Mouse (Mus musculus): Measurements from ENCODE around the gene Iqcg.
"Not testable (repeated sequence)": the region's sequence is repeated elsewhere in the genome, so short reads cannot be mapped to it uniquely, and the experiment has no call there.

Gene Iqcg

DNA sequence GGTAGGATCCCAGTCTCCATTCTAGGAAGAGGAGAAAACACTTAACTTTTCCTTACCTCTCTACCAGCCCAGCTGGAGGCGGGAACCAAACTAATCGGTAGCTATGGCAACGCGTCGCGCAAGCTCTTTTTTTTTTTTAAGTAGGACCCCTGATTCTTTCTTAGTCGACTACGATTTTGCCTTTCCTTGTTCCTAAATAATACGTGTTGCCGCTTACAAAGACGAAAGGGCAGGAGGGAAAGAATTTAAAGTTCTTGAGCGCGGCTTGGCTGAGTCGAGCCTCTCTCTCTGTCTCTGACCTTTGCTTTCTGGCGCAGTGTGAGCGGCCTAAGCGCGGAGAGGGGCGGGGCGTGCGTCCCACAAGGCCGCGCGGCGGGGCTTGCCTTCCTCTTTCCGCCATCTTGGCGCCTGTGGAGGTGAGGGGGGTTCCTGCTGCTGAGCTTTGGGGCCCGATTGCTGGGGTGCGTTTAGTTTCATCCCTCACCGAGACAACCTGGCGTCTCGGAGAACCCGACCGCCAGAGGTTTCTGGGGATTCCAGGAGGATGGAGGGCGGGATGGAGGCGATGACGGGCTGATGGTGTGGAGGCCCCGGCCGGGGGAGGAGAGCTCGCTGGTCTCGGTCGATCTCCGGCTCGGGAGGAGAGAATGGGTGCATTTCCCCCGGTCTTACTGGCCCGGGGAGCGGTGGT, at the start of gene Iqcg, which contains the start of gene Rpl35a:
Gene Iqcg (minus strand): TSS at position 124 of the 691 bp plus-strand sequence.
Gene Rpl35a (plus strand): TSS at position 359 of the 691 bp plus-strand sequence.
- DNase-seq, result peak; percentile 97

- DNase-seq, result no peak
These were observed 29.6 kb upstream of the Iqcg start for GRCm38 (mm10) chr16:33085666-33086065.

DNA sequence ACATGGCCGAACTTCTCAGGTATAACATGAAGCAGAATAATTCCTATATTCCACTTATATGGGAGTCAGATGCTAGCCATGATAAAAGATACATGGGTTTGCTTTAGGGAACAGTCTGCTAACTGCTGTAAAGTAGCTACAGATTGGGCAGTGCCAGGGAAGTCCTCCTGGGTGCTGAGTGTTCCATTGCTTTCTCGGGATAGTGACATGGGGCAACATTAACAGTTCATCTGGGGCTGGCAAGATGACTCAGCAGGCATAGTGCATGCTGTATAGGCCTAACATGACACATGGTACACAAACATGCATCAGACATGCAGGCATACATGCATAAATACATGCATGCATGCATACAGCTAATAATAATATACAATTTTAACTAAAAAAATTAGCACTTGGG, 28.0 kb upstream of the Iqcg start:
- DNase-seq, result no peak

GRCm38 (mm10) chr16:33082951-33083350, 26.9 kb upstream of the Iqcg start:
- no peak for DNase-seq

DNA sequence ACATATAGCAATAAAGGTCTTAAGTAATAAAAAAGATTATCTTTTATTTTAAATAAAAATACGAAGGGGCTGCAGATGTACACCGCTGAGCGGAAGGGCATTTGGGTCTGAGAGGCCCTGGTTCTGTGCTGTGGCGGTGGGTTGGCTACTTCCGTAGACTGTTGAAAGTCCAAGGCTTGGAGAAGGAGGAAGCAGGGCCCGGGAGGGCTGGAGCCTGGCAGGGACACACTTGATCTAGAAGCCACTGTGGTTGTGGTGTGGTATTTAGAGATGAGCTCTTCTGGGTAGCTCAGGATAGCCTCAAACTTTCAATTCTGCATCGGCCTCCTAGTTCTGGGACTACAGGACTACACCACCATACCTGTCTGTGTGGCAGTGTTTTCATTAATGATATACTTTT, 24.0 kb upstream of the Iqcg start:
- DNase-seq, result no peak

DNA sequence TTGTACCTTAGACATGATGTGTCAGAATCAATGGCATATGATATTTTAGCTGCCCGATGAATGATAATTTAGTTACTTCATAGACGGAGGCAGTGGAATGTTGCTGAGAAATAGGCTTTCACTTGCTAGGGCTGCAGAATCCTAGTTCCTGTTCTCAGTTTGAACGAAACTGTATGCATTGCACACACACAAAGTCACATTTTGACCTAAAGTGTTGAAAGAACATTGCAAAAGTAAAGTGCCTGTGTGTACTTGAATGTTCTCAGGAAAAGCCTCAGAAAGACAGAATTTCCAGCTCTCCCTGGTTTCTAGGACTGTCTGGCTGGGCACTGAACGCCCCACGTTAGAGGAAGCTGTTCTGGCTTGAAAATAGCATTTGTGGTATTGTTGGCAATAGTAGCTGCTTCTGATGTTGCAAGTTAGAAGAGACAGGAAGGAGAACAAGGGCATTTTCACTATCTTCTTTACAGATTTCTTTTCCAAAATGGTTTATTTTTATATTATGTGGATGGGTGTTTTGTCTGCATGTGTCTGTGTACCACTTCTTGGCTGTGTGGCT, 21.1 kb upstream of the Iqcg start:
- DNase-seq, result no peak

DNA sequence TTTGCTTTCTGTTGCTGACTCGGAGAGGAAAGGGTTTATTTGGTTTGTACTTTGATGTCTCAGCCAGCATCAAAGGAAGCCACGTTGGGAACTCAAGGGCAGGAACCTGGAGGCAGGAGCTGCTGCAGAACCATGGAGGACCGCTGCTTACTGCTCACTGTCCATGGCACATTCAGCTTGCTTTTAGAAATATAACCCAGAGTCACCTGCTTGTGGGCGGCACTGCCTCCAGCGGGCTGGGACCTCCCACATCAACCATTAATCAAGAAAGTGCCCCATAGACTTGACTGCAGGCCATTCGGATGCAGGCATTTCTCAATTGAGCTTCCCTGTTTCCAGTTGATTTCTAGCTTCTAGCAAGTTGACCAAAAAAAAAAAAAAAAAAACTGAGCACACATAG, 20.1 kb upstream of the Iqcg start:
- no peak for DNase-seq

DNA sequence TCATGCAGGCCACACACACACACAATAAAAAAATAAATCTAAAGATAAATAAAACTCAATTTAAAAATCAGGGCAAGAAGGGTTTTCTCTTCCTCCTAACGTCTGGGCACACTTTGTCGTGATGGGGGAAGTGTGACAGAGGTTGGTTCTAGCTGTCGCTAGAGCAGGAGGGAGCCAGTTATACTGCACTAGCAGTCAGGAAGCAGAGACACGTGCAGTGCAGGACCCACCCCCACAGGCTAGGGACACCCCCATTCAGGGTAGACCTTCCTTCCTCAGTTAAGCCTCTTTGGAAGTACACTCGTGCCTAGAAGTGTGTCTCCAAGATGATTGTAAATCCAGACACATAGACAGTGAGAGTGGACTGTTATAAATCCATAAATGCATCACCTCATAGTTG, 18.9 kb upstream of the Iqcg start:
- no peak for DNase-seq

DNA sequence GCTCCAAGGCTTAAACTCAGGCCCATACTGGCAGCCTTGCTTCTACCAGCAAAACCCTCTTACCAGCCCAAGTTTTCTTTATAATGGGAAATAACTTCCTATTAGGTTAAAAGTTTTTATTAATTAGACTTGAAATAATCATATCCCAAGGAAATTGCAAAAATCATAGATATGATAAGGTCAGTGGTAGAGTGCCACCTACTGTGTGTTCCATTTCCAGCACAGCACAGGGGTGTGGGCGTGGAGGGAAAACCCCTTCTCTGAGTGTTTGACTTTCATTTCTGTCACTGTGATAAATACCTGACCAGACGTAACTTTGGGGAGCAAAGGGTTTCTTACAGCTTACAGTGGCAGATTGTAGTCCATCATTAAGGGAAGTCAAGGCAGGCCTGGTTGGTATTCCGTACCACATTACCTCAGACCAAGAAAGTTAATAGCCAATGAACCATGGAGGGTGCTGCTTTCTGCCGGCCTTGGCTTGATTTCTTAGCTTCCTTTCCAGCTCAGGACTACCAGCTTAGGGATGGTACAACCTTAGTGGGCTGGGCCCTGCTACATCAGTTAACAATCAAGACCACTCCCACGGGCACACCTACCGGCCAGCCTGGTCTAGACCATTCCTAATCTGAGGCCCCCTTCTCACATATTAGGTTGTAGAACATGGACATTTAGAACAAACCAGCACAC, 17.0 kb upstream of the Iqcg start:
- no peak for DNase-seq

DNA sequence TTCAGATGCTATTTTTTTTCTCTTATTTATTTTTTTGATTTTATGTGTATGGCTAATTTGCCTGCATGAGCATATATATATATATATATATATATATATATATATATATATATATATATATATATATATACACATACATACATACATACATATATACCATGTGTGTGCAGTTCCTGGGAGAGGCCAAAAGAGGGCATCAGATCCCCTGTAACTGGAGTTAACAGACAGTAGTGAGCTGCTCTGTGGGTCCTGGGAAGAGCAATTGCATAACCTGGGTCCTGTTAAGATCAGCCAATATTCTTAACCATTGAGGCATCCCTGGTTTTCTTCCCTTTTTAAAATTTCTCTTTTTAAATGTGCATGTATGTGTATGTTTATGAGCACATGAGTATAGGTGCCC, 14.9 kb upstream of the Iqcg start:
- DNase-seq, result no peak

GRCm38 (mm10) chr16:33064636-33065035, 8.6 kb upstream of the Iqcg start:
- no peak for DNase-seq

- DNase-seq, result no peak
These were observed 7.2 kb upstream of the Iqcg start for GRCm38 (mm10) chr16:33063267-33063666.

DNA sequence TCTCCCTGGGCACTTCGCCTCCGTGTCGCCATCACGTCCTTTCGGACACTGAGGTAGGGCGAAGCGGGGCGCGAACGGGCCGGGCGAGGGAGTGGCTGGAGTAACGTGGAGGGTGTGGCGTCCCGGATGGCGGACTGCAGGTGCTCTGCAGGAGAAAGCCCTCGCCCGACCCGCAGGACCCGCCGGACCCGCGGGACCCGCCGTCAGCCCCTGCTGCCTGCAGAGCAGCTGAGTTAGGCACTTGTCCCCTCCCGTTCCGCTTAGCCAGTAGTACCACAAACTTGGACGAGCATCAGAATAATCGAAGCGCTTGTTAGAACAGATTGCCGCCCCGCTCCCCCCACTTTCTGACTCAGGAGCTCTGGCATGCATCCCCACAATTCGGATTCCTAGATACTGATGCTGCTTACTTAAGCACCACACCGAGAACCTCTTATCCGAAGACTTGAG, 6.7 kb upstream of the Iqcg start:
- DNase-seq, result peak; percentile 57

DNA sequence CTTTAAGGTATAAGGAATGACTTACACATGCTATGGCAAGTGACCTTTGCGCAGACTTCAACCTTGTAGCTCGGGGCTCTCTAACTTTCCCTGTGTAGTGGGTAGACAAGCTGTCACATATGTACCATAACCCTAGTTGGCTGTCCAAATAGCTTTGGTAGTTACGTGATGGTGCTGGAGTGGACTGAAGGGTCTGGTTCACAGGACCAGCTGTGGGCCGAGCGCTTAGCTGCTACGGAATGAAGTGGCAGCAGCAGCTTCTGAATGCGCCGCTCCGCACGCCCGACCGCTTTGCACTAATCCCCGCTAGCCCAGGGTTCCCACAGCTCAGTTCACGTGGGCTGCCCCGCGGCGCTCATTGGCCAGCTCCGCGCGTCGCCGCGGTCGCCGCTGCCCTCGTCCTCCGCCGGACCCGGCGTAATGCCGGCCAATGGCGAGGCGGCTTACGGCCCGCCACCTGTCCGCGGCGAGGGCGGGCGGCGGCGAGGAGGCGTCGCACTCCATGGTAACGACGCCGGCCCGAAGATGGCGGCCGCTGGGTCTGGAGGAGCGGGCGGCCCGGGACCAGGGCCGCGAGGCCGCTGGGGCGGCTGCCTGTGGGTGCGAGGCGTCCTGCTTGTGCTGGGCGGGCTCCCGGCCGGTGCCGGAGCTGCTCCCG, 6.1 kb upstream of the Iqcg start, which contains the start of gene Lmln:
Gene Lmln (plus strand): TSS at position 498 of the 658 bp plus-strand sequence.
- peak; percentile 97 for DNase-seq

- DNase-seq, result peak; percentile 22
These were observed 5.4 kb upstream of the Iqcg start for GRCm38 (mm10) chr16:33061400-33061799.

- no peak for DNase-seq
These were observed 4.9 kb upstream of the Iqcg start for GRCm38 (mm10) chr16:33060926-33061325.

GRCm38 (mm10) chr16:33059471-33059870, 3.5 kb upstream of the Iqcg start:
- DNase-seq, result no peak

- not testable (repeated sequence) for DNase-seq
These were observed 2.6 kb upstream of the Iqcg start for GRCm38 (mm10) chr16:33058656-33059055.

DNA sequence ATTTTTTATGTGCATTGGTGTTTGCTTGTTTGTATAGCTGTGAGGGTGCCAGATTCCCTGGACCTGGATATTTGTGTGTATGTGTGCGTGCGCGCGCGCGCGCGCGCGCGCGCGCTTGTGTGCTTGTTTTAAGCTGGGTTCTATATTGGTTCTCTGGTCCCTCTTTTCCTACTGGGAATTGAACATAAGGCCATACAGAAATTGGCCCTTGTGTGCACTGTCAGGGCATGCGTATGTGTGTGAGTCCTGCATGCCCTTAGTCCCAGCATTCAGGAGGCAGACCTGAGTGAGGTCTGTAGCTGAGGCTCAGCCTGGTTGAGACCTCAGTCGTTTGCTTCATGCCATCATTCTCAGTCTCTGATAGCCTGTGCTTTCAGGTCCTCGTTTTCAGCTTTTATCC, 2.0 kb upstream of the Iqcg start:
- no peak for DNase-seq

- DNase-seq, result no peak
These were observed 768 bp upstream of the Iqcg start for GRCm38 (mm10) chr16:33056786-33057185.

- no peak for DNase-seq
These were observed 363 bp downstream of the Iqcg start for GRCm38 (mm10) chr16:33055655-33056054.

DNA sequence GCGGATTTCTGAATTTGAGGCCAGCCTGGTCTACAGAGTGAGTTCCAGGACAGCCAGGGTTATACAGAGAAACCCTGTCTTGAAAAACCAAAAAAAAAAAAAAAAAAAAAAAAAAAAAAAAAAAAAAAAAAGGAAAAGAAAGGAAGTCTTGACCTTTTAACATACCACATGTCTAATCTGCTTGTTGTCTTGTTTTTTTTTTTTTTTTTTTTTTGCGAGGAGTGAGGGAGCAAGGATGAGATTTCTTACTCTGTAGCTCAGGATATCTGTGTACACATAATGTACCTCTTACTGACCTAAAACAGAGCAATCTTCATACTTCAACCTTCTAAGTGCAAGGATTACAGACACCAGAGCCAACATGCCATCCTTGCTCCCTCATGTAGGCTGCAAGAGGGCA, 1.1 kb downstream of the Iqcg start:
- not testable (repeated sequence) for DNase-seq

DNA sequence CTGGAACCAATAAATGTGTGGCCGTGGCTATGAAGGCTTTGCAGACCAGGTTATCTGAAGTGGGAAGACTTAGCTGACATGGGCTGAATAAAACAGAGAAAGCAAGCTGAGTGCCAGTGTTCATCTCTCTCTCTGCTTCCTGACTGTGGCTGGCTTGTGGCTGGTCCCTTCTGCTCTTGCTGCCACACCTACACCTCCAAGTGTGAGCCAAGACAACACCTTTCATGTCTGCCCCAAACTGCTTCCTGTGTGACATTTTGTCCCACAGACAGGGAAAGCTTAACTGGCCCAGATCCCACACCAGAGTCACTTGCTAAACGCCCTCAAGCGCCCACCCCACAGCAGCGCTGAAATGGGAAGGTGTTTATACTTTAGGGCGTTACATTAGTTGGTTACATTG, 2.9 kb downstream of the Iqcg start:
- no peak for DNase-seq

DNA sequence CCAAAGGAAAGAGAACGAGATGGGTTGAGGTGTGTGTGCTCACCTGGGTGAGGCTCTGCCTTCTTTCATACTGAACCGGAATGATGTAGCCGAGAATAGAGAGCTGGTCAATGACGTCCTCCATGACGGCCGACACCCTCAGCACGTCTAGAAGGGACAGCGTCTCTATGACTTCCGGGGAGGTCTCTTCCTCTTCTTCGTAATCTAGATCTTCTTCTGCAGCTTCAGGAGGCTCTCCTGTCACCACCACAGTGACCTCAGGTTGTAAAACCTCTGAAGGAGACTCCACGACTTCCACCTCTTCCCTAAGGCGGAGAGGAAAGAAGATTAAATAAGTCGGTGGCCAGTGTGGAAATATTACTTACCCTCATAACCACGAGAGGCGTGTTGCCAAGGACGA, 6.2 kb downstream of the Iqcg start:
- no peak for DNase-seq

Measured in embryo, embryonic 11 days (tissue).